Mouse (Mus musculus): ENCODE data around the gene Ago3.

Ago3 gene

DNA sequence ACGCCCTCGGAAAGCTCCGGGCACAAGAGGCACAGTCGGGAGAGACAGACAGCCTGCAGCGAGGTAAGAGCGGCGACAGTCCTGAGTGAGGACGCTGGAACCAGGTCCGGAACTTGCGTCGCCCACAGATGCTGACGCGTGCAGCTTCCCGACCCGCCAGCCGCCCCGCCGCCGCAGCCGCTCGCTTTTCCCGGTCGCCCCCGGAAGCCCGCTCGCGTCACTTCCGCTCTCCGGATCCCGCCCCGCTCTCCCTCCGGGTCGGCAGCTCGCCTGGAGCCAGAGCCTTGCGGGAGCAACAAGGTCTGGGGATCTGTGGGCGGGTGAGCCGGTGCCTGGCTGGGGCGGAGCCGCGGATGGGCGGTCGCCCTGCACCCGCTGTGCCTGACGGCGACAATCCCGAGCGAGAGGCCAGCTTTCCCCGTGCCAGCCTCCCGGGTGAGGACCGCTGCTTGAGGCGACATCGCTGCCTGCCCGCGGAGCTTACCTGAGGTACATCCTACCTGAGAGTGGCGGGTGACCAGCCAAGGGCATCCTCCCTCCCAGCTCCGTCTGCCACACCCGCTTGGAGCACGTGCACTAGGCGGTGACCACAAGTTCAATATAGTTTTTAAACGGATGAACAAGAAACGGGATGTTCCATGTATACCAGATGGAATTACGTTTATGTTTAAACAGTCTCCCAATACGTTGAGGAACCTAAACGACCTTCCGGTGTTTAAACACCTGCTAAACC is at the start of gene Ago3:
Gene Ago3, minus strand, starts transcription at position 210 of the 733 bp plus-strand sequence.
- Histone ChIP-seq H3K4me1 (replicated peaks; ENCODE audit: low read depth, low read length) (peaks cover 24% of the 10 kb centered on the region), H3K27me3 (ENCODE audit: insufficient read depth, low read length) (no peaks in the 10 kb centered on the region), H3K9me3 (ENCODE audit: low read length) (no peaks in the 10 kb centered on the region), H3K4me3 (replicated peaks; ENCODE audit: low read length) (peak within 1 kb of the TSS; percentile 98), H3K36me3 (ENCODE audit: insufficient read depth, low read length) (peaks cover 31% of the 10 kb centered on the region)
- no peak for TF ChIP-seq NANOG (IDR thresholded peaks at IDR 0.05; ENCODE audit: borderline replicate concordance, low read length)
- no peak for TF ChIP-seq CTCF (conservative IDR thresholded peaks at IDR 0.05; ENCODE audit: low read length)
- TF ChIP-seq POU5F1 (IDR thresholded peaks at IDR 0.05; ENCODE audit: borderline replicate concordance, low read length), result no peak

GRCm38 (mm10) chr4:126473031-126473430 is 43.7 kb upstream of the Ago3 start:
- Histone ChIP-seq H3K9me3 (ENCODE audit: low read length) (no peaks in the 10 kb centered on the region), H3K27me3 (ENCODE audit: insufficient read depth, low read length) (no peaks in the 10 kb centered on the region), H3K36me3 (ENCODE audit: insufficient read depth, low read length) (no peaks in the 10 kb centered on the region), H3K4me3 (replicated peaks; ENCODE audit: low read length) (no peak overlapping the region), H3K4me1 (replicated peaks; ENCODE audit: low read depth, low read length) (peaks cover 15% of the 10 kb centered on the region)
- no peak for TF ChIP-seq POU5F1 (IDR thresholded peaks at IDR 0.05; ENCODE audit: borderline replicate concordance, low read length)

DNA sequence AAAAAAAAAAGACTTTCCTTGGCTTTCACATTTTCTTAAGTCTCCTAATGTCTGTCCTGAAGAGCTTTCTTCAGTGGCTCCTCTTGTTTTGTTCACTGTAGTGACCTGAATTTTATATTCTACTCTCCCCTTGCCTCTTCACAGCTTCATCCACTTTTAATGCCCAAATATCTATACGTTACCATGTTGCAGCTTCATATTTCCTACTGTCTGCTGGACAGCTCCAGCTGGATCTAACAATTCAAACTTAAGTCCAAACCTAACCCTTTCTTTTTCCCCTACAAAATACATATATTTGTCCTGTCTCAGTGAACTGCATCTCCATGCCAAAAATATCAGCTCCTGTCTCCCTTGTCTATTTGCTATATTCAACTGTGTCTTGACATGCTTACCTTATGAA is 40.0 kb upstream of the Ago3 start:
- TF ChIP-seq POU5F1 (IDR thresholded peaks at IDR 0.05; ENCODE audit: borderline replicate concordance, low read length) (no peak), CTCF (conservative IDR thresholded peaks at IDR 0.05; ENCODE audit: low read length) (no peak), NANOG (IDR thresholded peaks at IDR 0.05; ENCODE audit: borderline replicate concordance, low read length) (no peak)
- H3K4me3 ChIP-seq (replicated peaks; ENCODE audit: low read length), result peak overlapping the region; percentile 100; the same call in 1 of the 2 replicates
- H3K9me3 ChIP-seq (ENCODE audit: low read length), result no peaks in the 10 kb centered on the region
- H3K27me3 ChIP-seq (ENCODE audit: insufficient read depth, low read length), result no peaks in the 10 kb centered on the region
- no peaks in the 10 kb centered on the region for H3K36me3 ChIP-seq (ENCODE audit: insufficient read depth, low read length)
- peaks cover 27% of the 10 kb centered on the region for H3K4me1 ChIP-seq (replicated peaks; ENCODE audit: low read depth, low read length)

GRCm38 (mm10) chr4:126468925-126469324 is 39.6 kb upstream of the Ago3 start:
- Histone ChIP-seq H3K27me3 (ENCODE audit: insufficient read depth, low read length) (no peaks in the 10 kb centered on the region), H3K36me3 (ENCODE audit: insufficient read depth, low read length) (no peaks in the 10 kb centered on the region), H3K9me3 (ENCODE audit: low read length) (no peaks in the 10 kb centered on the region), H3K4me1 (replicated peaks; ENCODE audit: low read depth, low read length) (peaks cover 31% of the 10 kb centered on the region), H3K4me3 (replicated peaks; ENCODE audit: low read length) (peak overlapping the region; percentile 100)
- TF ChIP-seq POU5F1 (IDR thresholded peaks at IDR 0.05; ENCODE audit: borderline replicate concordance, low read length) (no peak), NANOG (IDR thresholded peaks at IDR 0.05; ENCODE audit: borderline replicate concordance, low read length) (no peak), CTCF (conservative IDR thresholded peaks at IDR 0.05; ENCODE audit: low read length) (no peak)

DNA sequence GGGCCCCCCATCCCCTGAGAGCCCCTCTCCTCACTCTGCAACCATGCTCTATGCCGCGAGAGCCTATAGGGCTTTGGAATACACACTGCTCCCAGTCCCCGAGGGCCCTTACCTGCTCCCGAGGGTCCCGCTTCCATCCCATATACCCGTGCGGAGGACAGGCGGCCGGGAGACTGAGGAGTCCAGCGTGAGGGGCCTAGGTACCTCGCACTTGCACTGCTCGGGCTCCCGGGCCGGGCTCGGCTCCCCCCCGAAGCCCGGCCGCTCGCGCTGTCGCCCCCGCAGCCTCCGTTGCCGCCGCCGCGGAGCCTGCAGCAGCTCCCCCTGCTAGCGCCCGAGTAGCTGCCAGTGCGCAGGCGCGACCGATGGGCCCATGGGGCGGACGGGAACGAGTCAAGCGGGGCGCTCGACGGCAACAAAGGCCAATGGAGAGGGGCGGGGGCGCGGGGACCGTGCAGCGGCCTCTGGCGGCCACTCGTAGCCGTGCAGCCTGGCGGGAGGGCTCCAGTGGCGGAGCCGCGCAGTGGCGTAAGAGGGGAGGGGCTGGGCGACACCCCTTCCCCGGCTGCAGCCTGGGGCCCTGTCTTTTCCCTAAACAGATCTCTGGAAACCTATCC is 39.0 kb upstream of the Ago3 start, which contains the start of gene Ago1:
Gene Ago1, minus strand, starts transcription at position 299 of the 617 bp plus-strand sequence.
- no peaks in the 10 kb centered on the region for H3K36me3 ChIP-seq (ENCODE audit: insufficient read depth, low read length)
- H3K9me3 ChIP-seq (ENCODE audit: low read length), result no peaks in the 10 kb centered on the region
- 0 out of 2 replicates have a peak, but pooled peaks have one; percentile 4 for TF ChIP-seq CTCF (conservative IDR thresholded peaks at IDR 0.05; ENCODE audit: low read length)
- no peak for TF ChIP-seq POU5F1 (IDR thresholded peaks at IDR 0.05; ENCODE audit: borderline replicate concordance, low read length)
- peaks cover 36% of the 10 kb centered on the region for H3K4me1 ChIP-seq (replicated peaks; ENCODE audit: low read depth, low read length)
- H3K27me3 ChIP-seq (ENCODE audit: insufficient read depth, low read length), result no peaks in the 10 kb centered on the region
- H3K4me3 ChIP-seq (replicated peaks; ENCODE audit: low read length), result peak within 1 kb of the TSS; percentile 100

GRCm38 (mm10) chr4:126467721-126468284 is 38.4 kb upstream of the Ago3 start:
- TF ChIP-seq CTCF (conservative IDR thresholded peaks at IDR 0.05; ENCODE audit: low read length) (no peak), NANOG (IDR thresholded peaks at IDR 0.05; ENCODE audit: borderline replicate concordance, low read length) (no peak), POU5F1 (IDR thresholded peaks at IDR 0.05; ENCODE audit: borderline replicate concordance, low read length) (no peak)
- H3K9me3 ChIP-seq (ENCODE audit: low read length), result no peaks in the 10 kb centered on the region
- peaks cover 40% of the 10 kb centered on the region for H3K4me1 ChIP-seq (replicated peaks; ENCODE audit: low read depth, low read length)
- no peaks in the 10 kb centered on the region for H3K27me3 ChIP-seq (ENCODE audit: insufficient read depth, low read length)
- peak overlapping the region; percentile 100 for H3K4me3 ChIP-seq (replicated peaks; ENCODE audit: low read length)
- no peaks in the 10 kb centered on the region for H3K36me3 ChIP-seq (ENCODE audit: insufficient read depth, low read length)

- TF ChIP-seq POU5F1 (IDR thresholded peaks at IDR 0.05; ENCODE audit: borderline replicate concordance, low read length) (no peak), CTCF (conservative IDR thresholded peaks at IDR 0.05; ENCODE audit: low read length) (no peak), NANOG (IDR thresholded peaks at IDR 0.05; ENCODE audit: borderline replicate concordance, low read length) (no peak)
- H3K9me3 ChIP-seq (ENCODE audit: low read length), result no peaks in the 10 kb centered on the region
- H3K27me3 ChIP-seq (ENCODE audit: insufficient read depth, low read length), result no peaks in the 10 kb centered on the region
- H3K36me3 ChIP-seq (ENCODE audit: insufficient read depth, low read length), result peaks cover 14% of the 10 kb centered on the region
- peaks cover 55% of the 10 kb centered on the region for H3K4me1 ChIP-seq (replicated peaks; ENCODE audit: low read depth, low read length)
- H3K4me3 ChIP-seq (replicated peaks; ENCODE audit: low read length), result peak overlapping the region; percentile 100
Observed at GRCm38 (mm10) chr4:126466251-126466750, 36.9 kb upstream of the Ago3 start.

GRCm38 (mm10) chr4:126465843-126466242 is 36.5 kb upstream of the Ago3 start:
- peaks cover 16% of the 10 kb centered on the region for H3K36me3 ChIP-seq (ENCODE audit: insufficient read depth, low read length)
- peaks cover 58% of the 10 kb centered on the region for H3K4me1 ChIP-seq (replicated peaks; ENCODE audit: low read depth, low read length)
- TF ChIP-seq NANOG (IDR thresholded peaks at IDR 0.05; ENCODE audit: borderline replicate concordance, low read length), result no peak; the same call in 1 of the 2 replicates
- no peak for TF ChIP-seq CTCF (conservative IDR thresholded peaks at IDR 0.05; ENCODE audit: low read length)
- TF ChIP-seq POU5F1 (IDR thresholded peaks at IDR 0.05; ENCODE audit: borderline replicate concordance, low read length), result peak; percentile 95
- no peaks in the 10 kb centered on the region for H3K27me3 ChIP-seq (ENCODE audit: insufficient read depth, low read length)
- peak overlapping the region; percentile 100 for H3K4me3 ChIP-seq (replicated peaks; ENCODE audit: low read length)
- no peaks in the 10 kb centered on the region for H3K9me3 ChIP-seq (ENCODE audit: low read length)

Data from E14TG2a.4 (cell line).